Mouse (Mus musculus): ENCODE measurements at regions not wholly inside any gene's neighbourhood (a gene's known extent, or its start where the extent isn't known, plus 50 kb on each side); places are given as distances from the start of the nearest gene placed in this dataset.

GRCm38 (mm10) chr9:84830639-84831038 lies 481.9 kb upstream of the Gm11114 start:
- peak; percentile 39; the same call in 1 of the 2 replicates for ATAC-seq (ENCODE audit: low FRiP score)
- H3K4me3 ChIP-seq (replicated peaks): no peak overlapping the region
- 82% methylated on average over 2 of the region's 2 CpGs for WGBS
- no peak overlapping the region for H3K27ac ChIP-seq
- no peak overlapping the region for H3K9ac ChIP-seq
- no peaks in the 10 kb centered on the region for H3K4me1 ChIP-seq
- H3K36me3 ChIP-seq (replicated peaks): no peaks in the 10 kb centered on the region
- H3K27me3 ChIP-seq: no peaks in the 10 kb centered on the region
- no peaks in the 10 kb centered on the region for H3K9me3 ChIP-seq
- H3K4me2 ChIP-seq: no peak overlapping the region

GRCm38 (mm10) chr9:84837498-84837897 lies 475.1 kb upstream of the Gm11114 start:
- Histone ChIP-seq H3K4me3 (replicated peaks) (no peak overlapping the region), H3K36me3 (replicated peaks) (no peaks in the 10 kb centered on the region), H3K27ac (no peak overlapping the region), H3K4me2 (no peak overlapping the region), H3K4me1 (no peaks in the 10 kb centered on the region), H3K9me3 (no peaks in the 10 kb centered on the region), H3K27me3 (no peaks in the 10 kb centered on the region), H3K9ac (no peak overlapping the region)
- 67% methylated on average over 1 of the region's 1 CpGs for WGBS
- no peak for ATAC-seq (ENCODE audit: low FRiP score)

GRCm38 (mm10) chr9:84844021-84844420 lies 468.6 kb upstream of the Gm11114 start:
- no peak for ATAC-seq (ENCODE audit: low FRiP score)

GRCm38 (mm10) chr9:84861600-84861999 lies 451.0 kb upstream of the Gm11114 start:
- no peaks in the 10 kb centered on the region for H3K27me3 ChIP-seq
- no peaks in the 10 kb centered on the region for H3K36me3 ChIP-seq (replicated peaks)
- no peaks in the 10 kb centered on the region for H3K4me1 ChIP-seq
- no peak overlapping the region for H3K9ac ChIP-seq
- H3K27ac ChIP-seq: no peak overlapping the region
- 89% methylated on average over 6 of the region's 6 CpGs for WGBS
- H3K9me3 ChIP-seq: no peaks in the 10 kb centered on the region
- no peak overlapping the region for H3K4me2 ChIP-seq
- ATAC-seq (ENCODE audit: low FRiP score): no peak
- H3K4me3 ChIP-seq (replicated peaks): no peak overlapping the region

More at GRCm38 (mm10) chr9:84844021-84844420, 468.6 kb upstream of the Gm11114 start:
- no peak overlapping the region for H3K4me3 ChIP-seq (replicated peaks)
- no peak overlapping the region for H3K9ac ChIP-seq
- H3K27ac ChIP-seq: no peak overlapping the region
- H3K4me2 ChIP-seq: no peak overlapping the region
- H3K9me3 ChIP-seq: no peaks in the 10 kb centered on the region
- H3K4me1 ChIP-seq: no peaks in the 10 kb centered on the region
- no peaks in the 10 kb centered on the region for H3K27me3 ChIP-seq
- H3K36me3 ChIP-seq (replicated peaks): no peaks in the 10 kb centered on the region

- ATAC-seq (ENCODE audit: low FRiP score): no peak
- WGBS: 83% methylated on average over 5 of the region's 5 CpGs
- H3K9me3 ChIP-seq: no peaks in the 10 kb centered on the region
Measured at GRCm38 (mm10) chr9:84863431-84863830, 449.1 kb upstream of the Gm11114 start.

GRCm38 (mm10) chr9:84894148-84894547 lies 418.4 kb upstream of the Gm11114 start:
- no peak overlapping the region for H3K4me3 ChIP-seq (replicated peaks)
- H3K4me1 ChIP-seq: no peaks in the 10 kb centered on the region
- WGBS: 85% methylated on average over 2 of the region's 2 CpGs
- no peaks in the 10 kb centered on the region for H3K9me3 ChIP-seq
- H3K4me2 ChIP-seq: no peak overlapping the region
- H3K27me3 ChIP-seq: no peaks in the 10 kb centered on the region
- no peak overlapping the region for H3K27ac ChIP-seq
- no peak overlapping the region for H3K9ac ChIP-seq
- no peaks in the 10 kb centered on the region for H3K36me3 ChIP-seq (replicated peaks)
- no peak for ATAC-seq (ENCODE audit: low FRiP score)

More at GRCm38 (mm10) chr9:84863431-84863830, 449.1 kb upstream of the Gm11114 start:
- Histone ChIP-seq H3K4me1 (no peaks in the 10 kb centered on the region), H3K27ac (no peak overlapping the region), H3K27me3 (no peaks in the 10 kb centered on the region), H3K36me3 (replicated peaks) (no peaks in the 10 kb centered on the region), H3K4me2 (no peak overlapping the region), H3K9ac (no peak overlapping the region), H3K4me3 (replicated peaks) (no peak overlapping the region)

- Histone ChIP-seq H3K4me3 (replicated peaks) (no peak overlapping the region), H3K9me3 (no peaks in the 10 kb centered on the region), H3K4me1 (no peaks in the 10 kb centered on the region), H3K36me3 (replicated peaks) (no peaks in the 10 kb centered on the region), H3K27ac (no peak overlapping the region), H3K9ac (no peak overlapping the region), H3K27me3 (no peaks in the 10 kb centered on the region), H3K4me2 (no peak overlapping the region)
- WGBS: 46% methylated on average over 2 of the region's 2 CpGs
- no peak for ATAC-seq (ENCODE audit: low FRiP score)
Measured at GRCm38 (mm10) chr9:84896073-84896472, 416.5 kb upstream of the Gm11114 start.

GRCm38 (mm10) chr9:84900643-84901042 lies 411.9 kb upstream of the Gm11114 start:
- no peak for ATAC-seq (ENCODE audit: low FRiP score)
- no peaks in the 10 kb centered on the region for H3K4me1 ChIP-seq
- no peak overlapping the region for H3K9ac ChIP-seq
- H3K4me3 ChIP-seq (replicated peaks): no peak overlapping the region
- H3K9me3 ChIP-seq: no peaks in the 10 kb centered on the region
- 51% methylated on average over 2 of the region's 2 CpGs for WGBS
- H3K27me3 ChIP-seq: no peaks in the 10 kb centered on the region
- H3K36me3 ChIP-seq (replicated peaks): no peaks in the 10 kb centered on the region
- H3K4me2 ChIP-seq: no peak overlapping the region
- H3K27ac ChIP-seq: no peak overlapping the region

- H3K4me3 ChIP-seq (replicated peaks): no peak overlapping the region
- H3K27ac ChIP-seq: no peak overlapping the region
- 88% methylated on average over 3 of the region's 3 CpGs for WGBS
- H3K9me3 ChIP-seq: no peaks in the 10 kb centered on the region
- no peaks in the 10 kb centered on the region for H3K27me3 ChIP-seq
- no peak overlapping the region for H3K9ac ChIP-seq
- no peaks in the 10 kb centered on the region for H3K4me1 ChIP-seq
- no peaks in the 10 kb centered on the region for H3K36me3 ChIP-seq (replicated peaks)
- no peak overlapping the region for H3K4me2 ChIP-seq
- ATAC-seq (ENCODE audit: low FRiP score): no peak
Measured at GRCm38 (mm10) chr9:84906244-84906643, 406.3 kb upstream of the Gm11114 start.

GRCm38 (mm10) chr9:84913321-84913720 lies 399.3 kb upstream of the Gm11114 start:
- Histone ChIP-seq H3K4me2 (no peak overlapping the region), H3K36me3 (replicated peaks) (no peaks in the 10 kb centered on the region), H3K4me1 (no peaks in the 10 kb centered on the region), H3K9me3 (no peaks in the 10 kb centered on the region), H3K27me3 (no peaks in the 10 kb centered on the region), H3K4me3 (replicated peaks) (no peak overlapping the region), H3K27ac (no peak overlapping the region), H3K9ac (no peak overlapping the region)
- ATAC-seq (ENCODE audit: low FRiP score): no peak
- WGBS: 88% methylated on average over 1 of the region's 1 CpGs

GRCm38 (mm10) chr9:84922306-84922705 lies 390.3 kb upstream of the Gm11114 start:
- no peak overlapping the region for H3K4me3 ChIP-seq (replicated peaks)
- no peak for ATAC-seq (ENCODE audit: low FRiP score)
- H3K9ac ChIP-seq: no peak overlapping the region
- H3K27me3 ChIP-seq: no peaks in the 10 kb centered on the region
- WGBS: 89% methylated on average over 4 of the region's 4 CpGs
- no peak overlapping the region for H3K27ac ChIP-seq
- H3K4me1 ChIP-seq: no peaks in the 10 kb centered on the region
- 0 out of 2 replicates have a peak, but pooled peaks cover 5% of the 10 kb centered on the region for H3K9me3 ChIP-seq
- H3K4me2 ChIP-seq: no peak overlapping the region
- no peaks in the 10 kb centered on the region for H3K36me3 ChIP-seq (replicated peaks)

- Histone ChIP-seq H3K27me3 (no peaks in the 10 kb centered on the region), H3K9me3 (0 out of 2 replicates have a peak, but pooled peaks cover 5% of the 10 kb centered on the region), H3K36me3 (replicated peaks) (no peaks in the 10 kb centered on the region), H3K9ac (no peak overlapping the region), H3K4me2 (no peak overlapping the region), H3K4me1 (no peaks in the 10 kb centered on the region), H3K4me3 (replicated peaks) (no peak overlapping the region), H3K27ac (no peak overlapping the region)
- ATAC-seq (ENCODE audit: low FRiP score): no peak
- 86% methylated on average over 8 of the region's 8 CpGs for WGBS
Measured at GRCm38 (mm10) chr9:84923966-84924365, 388.6 kb upstream of the Gm11114 start.

- no peak overlapping the region for H3K9ac ChIP-seq
- WGBS: 81% methylated on average over 2 of the region's 2 CpGs
- no peak overlapping the region for H3K4me2 ChIP-seq
- no peaks in the 10 kb centered on the region for H3K27me3 ChIP-seq
- H3K36me3 ChIP-seq (replicated peaks): no peaks in the 10 kb centered on the region
- no peaks in the 10 kb centered on the region for H3K4me1 ChIP-seq
- ATAC-seq (ENCODE audit: low FRiP score): no peak
- H3K4me3 ChIP-seq (replicated peaks): no peak overlapping the region
- H3K27ac ChIP-seq: no peak overlapping the region
- H3K9me3 ChIP-seq: no peaks in the 10 kb centered on the region
Measured at GRCm38 (mm10) chr9:84936291-84937055, 376.1 kb upstream of the Gm11114 start.

Data from forebrain, embryonic 12.5 days (tissue).